Mouse (Mus musculus): ENCODE results near the gene Shisa5.

DNA sequence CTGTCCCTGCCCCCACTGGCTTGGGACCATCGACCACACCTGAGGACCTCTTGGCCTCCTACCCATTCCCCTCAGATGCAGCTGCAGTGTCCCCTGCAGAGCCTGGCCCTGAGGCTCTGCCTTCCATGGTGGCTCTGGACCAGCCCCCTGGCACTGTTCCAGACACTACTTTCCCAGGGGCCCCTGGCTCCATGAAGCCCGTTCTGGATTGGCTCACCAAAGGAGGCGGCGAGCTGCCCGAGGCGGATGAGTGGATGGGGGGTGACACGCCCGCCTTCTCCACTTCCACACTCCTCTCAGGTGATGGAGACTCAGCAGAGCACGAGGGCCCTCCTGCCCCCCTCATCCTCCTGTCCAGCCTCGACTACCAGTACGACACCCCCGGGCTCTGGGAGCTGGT, 66.6 kb downstream of the Shisa5 start:
- no peak for TF ChIP-seq CTCF (IDR thresholded peaks at IDR 0.05; ENCODE audit: low read depth, low read length)
- TF ChIP-seq EP300 (IDR thresholded peaks at IDR 0.05; ENCODE audit: insufficient read depth, low read depth, low read length), result no peak

Measured in ES-Bruce4 (cell line).